Mouse (Mus musculus) small intestine, adult 2 months (tissue): Measurements from ENCODE around the gene Ptcra.

ENCODE experiments used
- CTCF ChIP-seq: fragments of 200-500 bp; IDR thresholded peaks from 2 replicates; pipeline ENCODE4 v1.5.1; 2012; ENCODE audit warnings: low read depth, mild to moderate bottlenecking, control low read depth, inconsistent platforms, low read length, moderate library complexity, mixed read lengths; ENCODE audit not compliant: insufficient replicate concordance, insufficient read length; ENCODE audit errors: extremely low read depth
- POLR2A ChIP-seq: fragments of 200-500 bp; IDR thresholded peaks from 2 replicates; pipeline ENCODE4 v1.6.1; 2012; ENCODE audit warnings: low read depth, mild to moderate bottlenecking, control low read depth, inconsistent platforms, low read length, moderate library complexity

DNA sequence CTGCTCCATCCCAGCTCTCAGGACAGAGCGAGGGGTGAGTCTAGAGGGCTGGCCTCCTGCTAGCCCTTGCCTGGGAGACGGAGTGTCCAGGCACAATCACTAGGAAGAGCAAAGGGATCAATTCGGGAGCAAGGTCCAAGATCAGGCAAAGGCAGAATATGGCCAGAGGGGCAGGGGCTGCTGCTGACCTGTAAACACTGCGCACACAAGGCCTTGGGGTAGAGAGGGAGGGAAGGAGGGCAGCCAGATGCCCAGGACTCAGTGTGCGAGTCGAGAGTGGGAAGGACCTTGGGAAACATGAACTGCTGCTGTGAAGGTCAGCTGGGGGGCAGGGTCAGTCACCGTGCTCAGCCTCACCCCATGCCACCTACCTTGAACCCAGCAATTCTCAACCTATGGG lies 28.2 kb downstream of the Ptcra start:
- TF ChIP-seq CTCF = no peak
- no peak for TF ChIP-seq POLR2A
